In genomic region chr16:38522129-38523084, GRCm38 (mm10) we compare ENCODE assay signal across 7 mouse cellular contexts. TPM values are rescaled to one million over a fixed set of nuclear protein-coding genes. Genes with fewer than 3 reads are reported as not detected.
DNase-seq lines count a peak whose midpoint lies in the region; ATAC-seq lines count a peak whose summit lies in the region.

TSS of gene Timmdc1 (minus strand) at chr16:38522663.

- H3K4me1 ChIP-seq in intestine, embryonic 15.5 days (replicated peaks): peaks cover 8% of the 10 kb centered on the region; the same call in 1 of the 2 replicates
- peaks cover 19% of the 10 kb centered on the region for H3K4me1 ChIP-seq in midbrain, embryonic 10.5 days

- DNase-seq in adrenal gland, adult 2 months: peak; percentile 97
- DNase-seq in embryo, embryonic 11.5 days (ENCODE audit: low read depth, low spot score): peak; percentile 89
- DNase-seq in gastrocnemius, postnatal 36 days: peak; percentile 94
- peak; percentile 97 to 98 for DNase-seq in left cerebral cortex, postnatal 25 days (ENCODE audit: low spot score in 2 of 2)
- peak; percentile 96 for DNase-seq in midbrain, embryonic 10.5 days (ENCODE audit: low spot score)
- peak; percentile 93 for DNase-seq in right cerebral cortex, postnatal 4 days

- peak within 1 kb of the TSS; percentile 98 for H3K27ac ChIP-seq in intestine, embryonic 15.5 days
- H3K27ac ChIP-seq in midbrain, embryonic 10.5 days (replicated peaks): peak within 1 kb of the TSS; percentile 91

- H3K36me3 ChIP-seq in intestine, embryonic 15.5 days: no peaks in the 10 kb centered on the region; the same call in 1 of the 2 replicates
- peaks cover 51% of the 10 kb centered on the region for H3K36me3 ChIP-seq in midbrain, embryonic 10.5 days

- H3K27me3 ChIP-seq in intestine, embryonic 15.5 days (replicated peaks): no peaks in the 10 kb centered on the region
- no peaks in the 10 kb centered on the region for H3K27me3 ChIP-seq in midbrain, embryonic 10.5 days (ENCODE audit: low read depth, poor library complexity, severe bottlenecking)

- peak within 1 kb of the TSS; percentile 53 for H3K4me2 ChIP-seq in intestine, embryonic 15.5 days (replicated peaks)

- H3K4me3 ChIP-seq in intestine, embryonic 15.5 days (replicated peaks): peak within 1 kb of the TSS; percentile 93
- peak within 1 kb of the TSS; percentile 74 for H3K4me3 ChIP-seq in midbrain, embryonic 10.5 days

- intact Hi-C loops in gastrocnemius, postnatal 36 days (cut with DNase I): no loop called here
- intact Hi-C loops in left cerebral cortex, postnatal 25 days (cut with DNase I): no loop called here

- WGBS in intestine, embryonic 15.5 days: under 1% methylated on average over 73 of the region's 73 CpGs
- under 1% methylated on average over 73 of the region's 73 CpGs for WGBS in midbrain, embryonic 10.5 days

- ATAC-seq in intestine, embryonic 15.5 days: peak; percentile 98

- H3K9ac ChIP-seq in intestine, embryonic 15.5 days: peak within 1 kb of the TSS; percentile 86

- H3K9me3 ChIP-seq in intestine, embryonic 15.5 days: no peaks in the 10 kb centered on the region
- no peaks in the 10 kb centered on the region for H3K9me3 ChIP-seq in midbrain, embryonic 10.5 days (replicated peaks)

RNA-seq across cellular contexts. Expression of gene Timmdc1, which starts in this region (rescaled TPM):
- 10 to 100 TPM; 39.2 to 53.9 TPM for total RNA-seq in adrenal gland, adult 2 months (2021)
- 95.2 and 97.4 TPM in 2 replicates for polyA plus RNA-seq in adrenal gland, adult 2 months (2012; rRNA removed)
- total RNA-seq in gastrocnemius, postnatal 36 days (2021): 10 to 100 TPM; 45.1 to 47.3 TPM
- polyA plus RNA-seq in intestine, embryonic 15.5 days (2015; fragmentation: Nextera tagmentation; extraction: Ambion mirVana): 25.6 and 26.6 TPM in 2 replicates
- 10 to 100 TPM; 32.6 to 33.5 TPM for total RNA-seq in left cerebral cortex, postnatal 25 days (2021)
- 35.4 and 38.4 TPM in 2 replicates for polyA plus RNA-seq in midbrain, embryonic 10.5 days (2016; fragmentation: Nextera tagmentation; extraction: Ambion mirVana)

Comparison
In these comparisons a context has a peak if more than half of its experiments do, and no peak if none do; other contexts are left out.
1. Peak in every context shown above with its lines: DNase-seq, ATAC-seq, H3K4me3 ChIP-seq and H3K27ac ChIP-seq.